Mouse (Mus musculus) liver, adult 2 months (tissue): Measurements from ENCODE around the gene Myo16. TPM values are rescaled to one million over a fixed set of nuclear protein-coding genes. Genes with fewer than 3 reads are reported as not detected.

Source experiments
- DNase-seq: peaks from one replicate; pipeline ENCODE4 v3.0.0-alpha.2; 2011; ENCODE audit warnings: low read depth, low spot score; ENCODE audit errors: extremely low read depth
- H3K27ac ChIP-seq: fragments of 200-500 bp; replicated peaks from 2 replicates; pipeline ENCODE4 v1.5.1; 2012; ENCODE audit warnings: low read depth, mild to moderate bottlenecking, control low read depth, inconsistent platforms, low read length; ENCODE audit not compliant: insufficient read depth
- H3K27me3 ChIP-seq: fragments of 200-500 bp; 2 replicates; pipeline ENCODE4 v1.6.1; 2012; ENCODE audit warnings: mild to moderate bottlenecking, moderate library complexity, low read length, inconsistent platforms; ENCODE audit not compliant: control insufficient read depth, insufficient read depth
- H3K36me3 ChIP-seq: fragments of 200-500 bp; 2 replicates; pipeline ENCODE4 v1.6.1; 2012; ENCODE audit warnings: low read length, inconsistent platforms; ENCODE audit not compliant: control insufficient read depth, insufficient read depth
- H3K4me1 ChIP-seq: fragments of 200-500 bp; 2 replicates; pipeline ENCODE4 v1.6.1; 2011; ENCODE audit warnings: low read length; ENCODE audit not compliant: control insufficient read depth, insufficient read depth
- H3K4me3 ChIP-seq: fragments of 200-500 bp; 2 replicates; pipeline ENCODE4 v1.5.1; 2011; ENCODE audit warnings: low read depth, mild to moderate bottlenecking, control low read depth, low read length, moderate library complexity; ENCODE audit not compliant: insufficient read depth
- H3K79me2 ChIP-seq: fragments of 200-500 bp; 2 replicates; pipeline ENCODE4 v1.6.1; 2012; ENCODE audit warnings: inconsistent platforms, mild to moderate bottlenecking, low read length, moderate library complexity; ENCODE audit not compliant: control insufficient read depth, insufficient read depth
- H3K9ac ChIP-seq: fragments of 200-500 bp; 2 replicates; pipeline ENCODE4 v1.6.1; 2012; ENCODE audit warnings: low read depth, mild to moderate bottlenecking, control low read depth, inconsistent platforms, low read length
- CTCF ChIP-seq: fragments of 200-500 bp; IDR thresholded peaks from 2 replicates; pipeline ENCODE4 v1.5.1; 2011; ENCODE audit warnings: low read depth, low read length, control low read depth
- POLR2A ChIP-seq: fragments of 200-500 bp; IDR thresholded peaks from 2 replicates; pipeline ENCODE4 v1.6.1; 2011; ENCODE audit warnings: low read length, control low read depth; ENCODE audit not compliant: insufficient read depth; ENCODE audit errors: extremely low read depth
- whole genome bisulfite sequencing: fragments of 180-500 bp; shearing (Covaris S2); methylation state at CpG from one replicate; pipeline ENCODE4 v1.1.7; 2018; 5-methylcytosine and 5-hydroxymethylcytosine counted together
- polyA plus RNA-seq: library from polyadenylated mRNA; depleted of rRNA; stranded (reverse); fragments of >200 nt; gene quantifications from 2 replicates; pipeline ENCODE4 v1.2.3, GENCODE M21; 2012
- total RNA-seq: library from RNA; depleted of rRNA; stranded (reverse); fragments of >200 nt; gene quantifications from 2 replicates; pipeline ENCODE4 v1.2.3, GENCODE M21; 2014

Myo16 gene
- total and polyA plus RNA-seq, 2 experiments = not detected

GRCm38 (mm10) chr8:10469658-10470057 is 315.9 kb downstream of the Myo16 start:
- Histone ChIP-seq H3K4me3 (no peak overlapping the region), H3K27me3 (no peaks in the 10 kb centered on the region), H3K79me2 (no peaks in the 10 kb centered on the region), H3K27ac (no peak overlapping the region), H3K36me3 (no peaks in the 10 kb centered on the region), H3K4me1 (no peaks in the 10 kb centered on the region), H3K9ac (no peak overlapping the region)
- TF ChIP-seq POLR2A = no peak
- 72% methylated on average over 2 of the region's 2 CpGs for whole genome bisulfite sequencing
- DNase-seq = no peak

- WGBS = 71% methylated on average over 6 of the region's 6 CpGs
These were observed 316.6 kb downstream of the Myo16 start for GRCm38 (mm10) chr8:10470280-10470679.

GRCm38 (mm10) chr8:10472371-10472770 is 318.7 kb downstream of the Myo16 start:
- no peaks in the 10 kb centered on the region for H3K36me3 ChIP-seq
- no peak for DNase-seq
- 83% methylated on average over 3 of the region's 3 CpGs for WGBS
- no peak overlapping the region for H3K9ac ChIP-seq
- no peak overlapping the region for H3K4me3 ChIP-seq
- no peaks in the 10 kb centered on the region for H3K4me1 ChIP-seq
- TF ChIP-seq POLR2A (no peak), CTCF (no peak)
- no peaks in the 10 kb centered on the region for H3K79me2 ChIP-seq
- no peaks in the 10 kb centered on the region for H3K27me3 ChIP-seq
- H3K27ac ChIP-seq = no peak overlapping the region

More at GRCm38 (mm10) chr8:10470280-10470679, 316.6 kb downstream of the Myo16 start:
- TF ChIP-seq POLR2A (no peak), CTCF (no peak)
- no peak for DNase-seq
- no peaks in the 10 kb centered on the region for H3K27me3 ChIP-seq
- no peaks in the 10 kb centered on the region for H3K4me1 ChIP-seq
- H3K79me2 ChIP-seq = no peaks in the 10 kb centered on the region
- H3K36me3 ChIP-seq = no peaks in the 10 kb centered on the region
- no peak overlapping the region for H3K4me3 ChIP-seq
- H3K9ac ChIP-seq = no peak overlapping the region
- H3K27ac ChIP-seq = no peak overlapping the region

GRCm38 (mm10) chr8:10474446-10474845 is 320.7 kb downstream of the Myo16 start:
- Histone ChIP-seq H3K27me3 (no peaks in the 10 kb centered on the region), H3K4me3 (no peak overlapping the region), H3K4me1 (no peaks in the 10 kb centered on the region), H3K9ac (no peak overlapping the region), H3K27ac (no peak overlapping the region), H3K79me2 (no peaks in the 10 kb centered on the region), H3K36me3 (no peaks in the 10 kb centered on the region)
- WGBS = 62% methylated on average over 3 of the region's 3 CpGs
- no peak for DNase-seq
- TF ChIP-seq CTCF (no peak), POLR2A (no peak)

GRCm38 (mm10) chr8:10479059-10479458 is 325.3 kb downstream of the Myo16 start:
- Histone ChIP-seq H3K4me1 (no peaks in the 10 kb centered on the region), H3K79me2 (no peaks in the 10 kb centered on the region), H3K36me3 (no peaks in the 10 kb centered on the region), H3K9ac (no peak overlapping the region), H3K27me3 (no peaks in the 10 kb centered on the region), H3K27ac (no peak overlapping the region), H3K4me3 (no peak overlapping the region)
- TF ChIP-seq CTCF (no peak), POLR2A (no peak)
- 90% methylated on average over 10 of the region's 10 CpGs for WGBS
- no peak for DNase-seq

GRCm38 (mm10) chr8:10480850-10481249 is 327.1 kb downstream of the Myo16 start:
- DNase-seq = no peak
- Histone ChIP-seq H3K79me2 (no peaks in the 10 kb centered on the region), H3K27me3 (no peaks in the 10 kb centered on the region), H3K36me3 (no peaks in the 10 kb centered on the region), H3K4me3 (no peak overlapping the region), H3K4me1 (no peaks in the 10 kb centered on the region), H3K27ac (no peak overlapping the region), H3K9ac (no peak overlapping the region)
- 83% methylated on average over 8 of the region's 8 CpGs for WGBS
- TF ChIP-seq CTCF (no peak), POLR2A (no peak)
